7 mouse cellular contexts compared by ENCODE assay signal in the genomic region with DNA sequence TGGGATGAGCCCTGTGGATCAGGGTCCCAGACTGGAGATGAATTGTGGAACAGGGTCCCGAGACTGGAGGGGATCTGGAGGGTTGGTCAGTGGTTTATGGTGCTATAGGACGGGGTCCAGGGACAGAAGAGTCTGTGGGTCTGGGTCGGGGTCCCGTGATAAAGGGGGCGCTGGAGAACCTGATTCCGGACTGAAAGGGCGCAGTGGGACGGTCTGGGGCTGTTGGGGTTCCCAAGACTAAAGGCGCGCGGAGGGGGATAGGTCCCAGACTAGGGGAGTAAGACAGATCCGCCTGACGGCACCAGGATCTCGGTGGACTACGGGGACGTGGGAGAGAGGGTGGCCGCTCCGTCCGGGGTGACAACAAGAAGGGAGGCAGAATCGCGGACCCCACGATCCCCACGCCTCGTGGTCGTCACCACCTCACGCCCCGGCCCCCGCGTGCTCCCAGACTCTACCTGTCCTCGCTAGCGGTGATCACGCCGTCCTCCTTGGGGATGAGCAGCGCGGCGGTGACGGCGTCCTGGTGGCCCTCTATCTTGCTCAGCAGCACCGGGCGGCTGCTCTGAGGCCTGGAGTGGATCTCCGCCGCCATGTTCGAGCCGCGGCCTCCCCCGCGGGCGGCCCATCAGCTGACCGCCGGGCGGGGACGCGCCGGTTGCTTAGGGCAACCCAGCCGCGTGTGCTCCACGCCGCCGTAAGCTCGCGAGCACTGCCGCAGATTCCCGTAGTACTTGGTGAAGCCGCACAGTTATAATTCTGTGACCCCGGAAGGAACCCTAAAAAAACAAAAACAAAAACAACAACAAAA. TPM values are rescaled to one million over a fixed set of nuclear protein-coding genes. Genes with fewer than 3 reads are reported as not detected.
A peak's percentile ranks its signal among the peaks of the same experiment; 100 is the strongest.
DNase-seq lines count a peak whose midpoint lies in the region; ATAC-seq lines count a peak whose summit lies in the region.

No protein-coding gene starts in this region.

- no peaks in the 10 kb centered on the region for H3K27me3 ChIP-seq in embryonic facial prominence, embryonic 10.5 days (replicated peaks; ENCODE audit: low read depth, poor library complexity, severe bottlenecking)
- H3K27me3 ChIP-seq in limb, embryonic 11.5 days (ENCODE audit: control insufficient read depth, insufficient read depth, low read length), result no peaks in the 10 kb centered on the region
- H3K27me3 ChIP-seq in midbrain, embryonic 13.5 days, result no peaks in the 10 kb centered on the region

- H3K4me2 ChIP-seq in limb, embryonic 11.5 days (ENCODE audit: low read depth, severe bottlenecking), result peak overlapping the region; percentile 87
- H3K4me2 ChIP-seq in midbrain, embryonic 13.5 days (replicated peaks), result peak overlapping the region; percentile 82

- no peaks in the 10 kb centered on the region for H3K9me3 ChIP-seq in embryonic facial prominence, embryonic 10.5 days
- no peaks in the 10 kb centered on the region for H3K9me3 ChIP-seq in limb, embryonic 11.5 days (ENCODE audit: control insufficient read depth, low read length)
- no peaks in the 10 kb centered on the region for H3K9me3 ChIP-seq in midbrain, embryonic 13.5 days

- under 1% methylated on average over 65 of the region's 65 CpGs for whole genome bisulfite sequencing in embryonic facial prominence, embryonic 10.5 days
- WGBS in limb, embryonic 11.5 days, result under 1% methylated on average over 59 of the region's 65 CpGs
- WGBS in midbrain, embryonic 13.5 days, result under 1% methylated on average over 65 of the region's 65 CpGs

- DNase-seq in adrenal gland, postnatal 14 days, result peak; percentile 91
- peak; percentile 88 for DNase-seq in embryonic facial prominence, embryonic 10.5 days (ENCODE audit: low spot score)
- peak; percentile 99 for DNase-seq in heart, adult 11 months
- peak; percentile 75 for DNase-seq in kidney, adult 11 months
- DNase-seq in limb, embryonic 11.5 days (ENCODE audit: low spot score), result peak; percentile 84
- DNase-seq in spleen, adult 12 weeks (ENCODE audit: low spot score), result peak; percentile 68

- H3K27ac ChIP-seq in embryonic facial prominence, embryonic 10.5 days (replicated peaks), result peak overlapping the region; percentile 89
- no peak overlapping the region for H3K27ac ChIP-seq in limb, embryonic 11.5 days (replicated peaks; ENCODE audit: low read depth, low read length)
- H3K27ac ChIP-seq in midbrain, embryonic 13.5 days, result peak overlapping the region; percentile 56

- H3K9ac ChIP-seq in limb, embryonic 11.5 days (ENCODE audit: low read length), result peak overlapping the region; percentile 78
- peak overlapping the region; percentile 88 for H3K9ac ChIP-seq in midbrain, embryonic 13.5 days (replicated peaks)

- no peaks in the 10 kb centered on the region for H3K36me3 ChIP-seq in embryonic facial prominence, embryonic 10.5 days (replicated peaks)
- no peaks in the 10 kb centered on the region for H3K36me3 ChIP-seq in limb, embryonic 11.5 days (ENCODE audit: control insufficient read depth, insufficient read depth, low read length)
- no peaks in the 10 kb centered on the region for H3K36me3 ChIP-seq in midbrain, embryonic 13.5 days

- peaks cover 32% of the 10 kb centered on the region for H3K4me1 ChIP-seq in embryonic facial prominence, embryonic 10.5 days
- peaks cover 3% of the 10 kb centered on the region; the same call in 1 of the 2 replicates for H3K4me1 ChIP-seq in limb, embryonic 11.5 days (ENCODE audit: control insufficient read depth, insufficient read depth, low read length)
- H3K4me1 ChIP-seq in midbrain, embryonic 13.5 days (replicated peaks), result peaks cover 36% of the 10 kb centered on the region

- H3K4me3 ChIP-seq in embryonic facial prominence, embryonic 10.5 days, result peak overlapping the region; percentile 89
- peak overlapping the region; percentile 79 for H3K4me3 ChIP-seq in limb, embryonic 11.5 days (ENCODE audit: low read depth, low read length)
- peak overlapping the region; percentile 87 for H3K4me3 ChIP-seq in midbrain, embryonic 13.5 days (replicated peaks)

- peak; percentile 92 for ATAC-seq in limb, embryonic 11.5 days (ENCODE audit: insufficient number of reproducible peaks, low FRiP score, low TSS enrichment, low read depth)
- peak; percentile 97 for ATAC-seq in midbrain, embryonic 13.5 days

RNA-seq across cellular contexts. Expression of a gene that starts 14.5 kb away (rescaled TPM):
- 48.7 and 51.3 TPM in 2 replicates for total RNA-seq in adrenal gland, postnatal 14 days (2021)
- polyA plus RNA-seq in embryonic facial prominence, embryonic 10.5 days (2016; fragmentation: Nextera tagmentation; extraction: Ambion mirVana), result 60.6 and 61.1 TPM in 2 replicates
- 50.1 and 53.2 TPM in 2 replicates for polyA plus RNA-seq in limb, embryonic 11.5 days (2014; fragmentation: Nextera tagmentation; extraction: Ambion mirVana)
- 51.9 and 54.5 TPM in 2 replicates for polyA plus RNA-seq in midbrain, embryonic 13.5 days (2015; fragmentation: Nextera tagmentation; extraction: Ambion mirVana)

RNA-seq across cellular contexts. Expression of a gene that starts 14.6 kb away (rescaled TPM):
- 36.5 and 41.0 TPM in 2 replicates for total RNA-seq in adrenal gland, postnatal 14 days (2021)
- 32.4 and 34.4 TPM in 2 replicates for polyA plus RNA-seq in embryonic facial prominence, embryonic 10.5 days (2016; fragmentation: Nextera tagmentation; extraction: Ambion mirVana)
- 29.8 TPM in 2 replicates for polyA plus RNA-seq in limb, embryonic 11.5 days (2014; fragmentation: Nextera tagmentation; extraction: Ambion mirVana)
- 113 and 118 TPM in 2 replicates for polyA plus RNA-seq in midbrain, embryonic 13.5 days (2015; fragmentation: Nextera tagmentation; extraction: Ambion mirVana)
